Mouse (Mus musculus) mouse trophoblast stem cell (cell line): ENCODE measurements around the gene Il11ra1.
"Not testable (repeated sequence)": the region's sequence is repeated elsewhere in the genome, so short reads cannot be mapped to it uniquely, and the experiment has no call there.

ENCODE experiments used
- in situ Hi-C, 2 experiments: fragments of 300-500 bp; cut with MseI, MboI; formaldehyde crosslinking; loops; 2 replicates in 1 of 2; 3 replicates in 1 of 2; pipeline ENCODE4 v1.15.1; 2025

The Il11ra1 gene

DNA sequence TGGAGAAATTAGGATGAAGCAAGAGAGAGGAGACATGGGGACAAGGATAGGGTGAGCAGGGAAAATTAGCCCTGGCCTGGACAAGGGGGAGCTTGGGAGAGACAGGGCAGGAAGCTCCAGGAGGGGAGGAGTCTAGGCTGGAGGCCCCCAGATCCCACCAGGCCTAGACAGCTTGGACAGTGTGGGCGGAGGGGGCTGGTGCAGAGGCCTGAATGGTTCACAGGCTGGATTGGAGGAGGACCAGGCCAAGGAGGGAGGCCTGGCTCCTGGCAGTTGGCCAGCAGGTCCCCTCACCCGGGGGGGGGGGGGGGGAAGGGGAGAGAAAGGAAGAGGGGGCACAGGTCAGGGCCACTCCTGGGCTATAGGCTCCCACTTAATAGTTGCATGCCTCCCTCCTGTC lies 20.5 kb upstream of the Il11ra1 start:
- in situ Hi-C loops, result no loop called here

DNA sequence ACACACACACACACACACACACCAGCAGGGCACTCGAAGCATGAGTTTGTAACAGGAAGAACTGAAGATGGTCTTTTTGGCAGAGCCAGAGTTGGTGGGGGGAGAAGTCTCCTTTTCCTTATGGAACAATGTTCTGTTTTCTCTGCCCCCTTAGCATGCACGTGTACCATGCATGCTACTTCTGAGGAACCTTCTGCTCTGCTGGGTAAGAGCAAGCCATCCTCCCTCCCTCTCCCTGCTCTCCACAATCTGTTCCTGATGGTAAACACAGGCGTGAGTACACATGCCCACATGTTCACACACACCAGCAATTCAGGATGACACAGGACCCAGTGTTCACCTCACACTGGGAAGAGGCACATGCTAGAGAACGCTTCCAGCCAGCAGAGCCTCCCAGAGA lies 18.6 kb upstream of the Il11ra1 start:
- in situ Hi-C loops, result no loop called here

DNA sequence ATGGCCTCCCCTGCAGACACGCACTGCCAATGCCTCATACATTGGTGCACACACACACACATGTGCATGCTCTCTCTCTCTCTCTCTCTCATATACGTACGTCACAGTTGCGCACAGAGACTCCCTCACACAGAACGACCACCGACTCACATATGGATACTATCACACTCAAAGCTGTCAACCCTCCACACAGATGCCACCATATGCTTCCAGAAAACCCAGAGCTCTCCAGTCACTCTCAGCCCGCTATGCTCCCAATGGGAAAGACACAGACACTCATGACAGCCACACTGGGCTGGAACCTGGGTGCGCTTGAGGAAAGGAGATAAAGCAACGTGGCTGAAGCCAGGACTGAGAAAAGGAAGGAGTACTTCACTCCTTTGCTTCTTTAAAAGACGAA lies 17.8 kb upstream of the Il11ra1 start:
- in situ Hi-C loops, result no loop called here

DNA sequence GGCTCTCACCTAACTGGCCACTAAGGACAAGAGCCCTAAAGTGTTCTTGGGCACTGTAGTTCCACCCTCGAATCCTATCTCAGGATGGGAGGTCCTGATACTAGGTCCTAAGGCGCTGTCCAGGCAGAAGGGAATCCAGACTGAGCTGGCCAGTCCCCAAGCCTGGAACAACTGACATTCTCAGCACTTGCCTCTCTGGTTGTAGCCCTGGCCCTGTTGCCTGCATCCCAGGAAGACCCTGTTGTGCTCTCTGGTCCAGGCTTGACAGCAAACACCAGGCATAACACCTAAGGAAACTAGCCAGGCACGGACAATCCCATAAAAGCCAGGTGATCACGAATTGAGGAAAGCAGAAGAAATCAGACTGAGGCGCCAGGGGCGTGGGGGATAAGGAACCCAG lies 17.0 kb upstream of the Il11ra1 start:
- in situ Hi-C loops, result no loop called here

DNA sequence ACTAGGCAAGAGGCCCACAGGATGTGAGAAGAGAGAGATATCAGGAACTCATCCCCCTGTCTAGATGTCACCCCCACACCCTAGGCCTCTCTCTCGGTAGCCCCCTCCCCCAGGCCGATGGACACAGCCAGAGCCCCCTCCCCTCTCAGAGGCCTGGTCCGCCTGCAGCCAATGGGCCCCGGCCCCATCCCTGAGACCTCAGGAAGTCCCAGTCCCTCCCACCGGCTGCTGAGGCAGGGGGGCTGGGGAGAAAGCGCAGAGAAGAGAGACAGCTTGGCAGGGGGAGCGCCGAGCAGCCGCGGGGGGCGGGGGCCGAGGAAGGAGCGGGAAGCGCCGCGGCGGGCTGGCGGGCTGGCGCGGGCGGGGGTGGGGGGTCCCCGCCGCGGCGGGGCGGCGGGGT lies 16.5 kb upstream of the Il11ra1 start:
- in situ Hi-C loops, result not testable (repeated sequence)

DNA sequence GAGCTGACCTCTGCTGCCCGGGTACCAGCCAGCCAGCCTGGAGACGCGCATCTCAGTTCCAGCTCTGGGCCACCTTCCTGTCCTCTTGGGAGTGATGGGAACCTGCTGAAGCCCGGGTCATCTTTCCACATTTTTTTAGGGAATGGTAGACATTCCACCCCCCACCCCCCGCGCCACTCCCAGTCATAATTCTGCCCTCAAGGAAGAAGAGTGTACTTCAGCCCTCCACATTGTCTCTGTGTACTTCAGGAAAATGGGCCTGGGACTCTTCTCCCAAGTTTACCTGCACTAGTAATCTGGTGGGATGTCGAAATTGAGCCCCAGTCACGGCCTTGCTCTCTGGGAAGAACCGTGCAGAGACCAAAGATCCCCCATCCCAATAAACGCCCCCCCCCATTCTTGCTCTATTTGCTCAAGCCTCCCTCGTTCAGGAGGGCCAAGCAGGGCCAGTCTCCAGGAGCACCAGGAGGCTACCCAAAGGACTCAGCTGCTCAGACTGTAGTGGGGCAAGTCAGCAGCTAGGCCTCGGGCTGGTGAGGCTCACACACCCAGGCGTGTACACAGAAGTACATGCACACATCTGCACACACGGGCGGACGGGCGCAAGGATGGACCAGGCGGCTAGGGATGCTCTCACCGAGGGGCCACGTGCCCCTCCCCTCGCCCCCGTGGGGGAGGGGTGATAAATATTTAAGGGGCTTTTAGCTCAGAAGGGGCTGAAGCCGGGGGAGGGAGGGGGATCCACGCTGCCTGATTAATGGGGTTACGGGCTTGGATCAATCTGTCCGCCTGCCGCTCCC lies 15.5 kb upstream of the Il11ra1 start:
- in situ Hi-C loops, result not testable (repeated sequence)

DNA sequence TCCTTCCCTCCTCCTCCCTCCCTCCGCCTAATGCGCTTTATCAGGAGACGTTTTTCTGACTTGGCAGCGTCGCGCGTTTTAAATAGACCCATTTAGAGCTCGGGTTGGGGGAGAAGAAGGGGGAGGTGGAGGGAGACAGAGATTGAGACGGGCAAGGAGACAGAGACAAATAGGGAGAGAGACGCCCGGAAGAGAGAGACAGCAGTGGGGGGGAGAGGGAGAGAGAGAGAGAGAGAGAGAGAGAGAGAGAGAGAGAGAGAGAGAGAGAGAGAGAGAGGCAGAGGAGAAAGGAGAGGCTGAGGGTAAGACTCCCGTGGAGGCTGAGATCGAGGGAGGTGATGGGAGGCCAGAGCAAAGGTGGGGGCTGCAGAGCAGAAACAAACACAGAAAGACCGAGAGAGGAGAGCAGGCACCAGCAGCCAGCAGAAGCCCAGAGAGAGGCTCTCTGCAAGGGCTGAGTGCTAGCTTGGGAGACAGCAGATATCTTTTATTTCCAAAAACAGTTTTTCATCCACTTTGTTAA lies 14.8 kb upstream of the Il11ra1 start:
- in situ Hi-C loops, result not testable (repeated sequence)

DNA sequence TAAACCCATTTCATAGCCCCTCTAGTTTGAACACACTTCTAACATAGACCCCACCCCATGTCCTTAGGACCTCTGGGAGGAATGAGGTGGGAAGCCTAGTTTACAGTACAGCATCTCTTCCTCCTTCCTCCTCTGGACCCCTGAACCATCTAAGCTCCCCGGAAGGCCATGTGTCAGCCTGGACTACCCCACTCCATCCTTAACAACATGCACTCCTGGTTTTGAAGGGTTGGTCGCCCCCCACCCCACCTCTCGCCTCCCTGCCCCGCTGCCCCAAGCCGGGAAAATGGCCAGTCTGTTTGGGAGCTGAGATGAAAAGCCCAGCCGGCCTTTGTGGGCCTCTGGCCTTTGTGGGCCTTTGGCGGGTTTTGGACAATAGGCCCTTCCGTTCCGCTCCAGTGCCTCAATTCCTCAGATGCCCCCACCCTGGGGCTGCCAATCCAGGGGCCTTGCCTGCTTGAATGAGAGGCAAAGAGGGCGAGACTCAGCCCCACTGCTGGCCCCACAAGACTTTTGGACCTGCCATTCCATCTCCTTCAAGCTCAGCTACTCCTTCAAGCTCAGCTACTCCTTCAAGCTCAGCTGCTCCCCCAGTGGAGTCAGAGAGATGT lies 13.8 kb upstream of the Il11ra1 start:
- in situ Hi-C loops, result not testable (repeated sequence)

DNA sequence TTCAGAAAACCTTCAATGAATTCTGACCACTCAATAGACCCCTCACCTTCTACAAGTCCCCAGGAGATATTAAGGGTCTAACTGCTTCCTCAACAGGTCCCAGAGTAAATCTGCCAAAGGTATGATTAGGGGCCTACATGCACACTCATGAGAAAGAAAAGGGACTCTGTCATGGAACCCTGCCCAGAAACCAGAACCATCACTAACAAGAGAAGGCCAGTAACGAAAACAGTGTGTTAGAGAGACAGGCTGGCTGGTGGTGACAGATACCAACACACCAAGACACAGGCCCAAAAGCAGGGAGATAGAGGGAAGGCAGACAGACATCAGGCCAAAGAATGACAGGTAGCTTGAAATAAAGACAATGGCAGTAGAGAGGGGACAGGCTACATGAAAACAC lies 11.2 kb upstream of the Il11ra1 start:
- in situ Hi-C loops, result not testable (repeated sequence)

DNA sequence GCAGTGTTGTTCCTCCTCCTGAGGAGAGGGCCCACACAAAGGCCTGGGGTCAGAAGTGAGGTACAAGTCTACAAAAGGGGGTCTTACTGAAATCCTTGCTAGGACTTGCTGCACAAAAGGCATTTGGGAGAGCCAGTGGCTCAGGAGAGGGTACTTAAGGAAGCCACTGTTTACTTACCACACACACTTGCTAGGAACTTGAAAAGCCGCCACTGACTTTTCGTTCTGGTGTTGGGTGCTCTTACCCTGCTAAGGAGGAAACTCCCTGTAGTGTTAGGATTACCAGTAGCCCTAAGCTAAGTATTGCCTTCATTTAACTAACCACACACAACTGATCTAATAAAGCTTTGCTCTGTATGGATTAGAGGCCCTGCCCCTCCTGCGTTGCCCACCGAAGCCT lies 9.8 kb upstream of the Il11ra1 start:
- in situ Hi-C loops, result not testable (repeated sequence)

DNA sequence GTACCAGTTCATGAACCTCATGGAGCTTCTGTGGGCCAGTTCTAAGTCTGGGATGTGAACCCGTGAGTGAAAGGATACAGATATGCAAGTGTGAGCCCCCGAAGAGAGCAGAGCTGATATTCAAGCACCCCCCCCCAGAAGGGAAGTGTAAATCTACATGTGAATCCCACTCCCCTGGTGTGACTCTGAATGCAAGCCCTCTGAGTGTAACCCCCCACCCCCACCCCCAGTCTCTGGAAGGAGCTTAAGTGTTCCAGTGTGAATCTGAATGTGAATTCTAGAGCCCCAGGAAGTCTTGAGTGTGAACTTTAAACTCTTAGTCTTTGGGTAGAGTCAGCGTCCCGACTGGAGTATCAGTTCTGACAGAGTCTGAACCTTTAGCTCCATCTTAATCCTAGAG lies 6.3 kb upstream of the Il11ra1 start:
- in situ Hi-C loops, result not testable (repeated sequence)

DNA sequence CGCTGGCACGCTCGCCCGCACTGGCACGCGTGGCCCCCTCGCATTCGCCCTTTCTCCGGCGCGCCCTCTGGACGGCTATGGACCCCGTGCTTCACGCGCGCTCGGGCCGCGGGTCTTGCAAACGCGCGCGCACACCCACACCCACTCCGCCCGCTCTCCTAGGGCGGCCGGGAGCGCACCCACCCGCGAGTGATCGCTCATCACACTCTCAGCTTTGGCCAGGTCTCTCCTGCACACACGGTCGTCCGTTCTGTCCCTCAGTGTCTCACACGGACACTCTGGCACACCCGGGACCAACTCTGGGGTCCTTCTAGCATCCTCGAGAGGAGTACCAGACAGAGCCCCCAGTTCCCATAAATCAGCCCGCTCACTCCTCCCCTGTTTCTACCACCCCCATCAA lies 4.0 kb upstream of the Il11ra1 start:
- in situ Hi-C loops, result not testable (repeated sequence)

DNA sequence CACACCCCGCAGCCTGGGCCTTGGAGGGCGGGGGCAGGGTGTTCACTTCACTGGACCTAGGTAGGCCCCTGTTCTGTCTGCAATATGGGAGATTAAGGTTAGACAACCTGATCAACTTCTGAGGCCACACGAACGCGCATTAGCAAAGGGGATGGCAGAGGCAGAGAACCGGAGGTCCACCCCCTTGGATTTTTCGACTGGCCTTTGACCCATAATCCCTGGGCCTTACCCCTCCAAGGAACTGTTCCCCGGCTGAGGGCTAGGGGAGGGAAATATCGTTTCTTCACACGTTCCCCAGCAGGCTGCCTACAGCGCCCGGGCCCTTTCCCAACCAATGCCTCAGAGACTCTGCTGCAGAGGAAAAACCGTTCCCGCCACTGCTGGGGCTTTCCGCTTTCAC lies 3.3 kb upstream of the Il11ra1 start:
- in situ Hi-C loops, result not testable (repeated sequence)

DNA sequence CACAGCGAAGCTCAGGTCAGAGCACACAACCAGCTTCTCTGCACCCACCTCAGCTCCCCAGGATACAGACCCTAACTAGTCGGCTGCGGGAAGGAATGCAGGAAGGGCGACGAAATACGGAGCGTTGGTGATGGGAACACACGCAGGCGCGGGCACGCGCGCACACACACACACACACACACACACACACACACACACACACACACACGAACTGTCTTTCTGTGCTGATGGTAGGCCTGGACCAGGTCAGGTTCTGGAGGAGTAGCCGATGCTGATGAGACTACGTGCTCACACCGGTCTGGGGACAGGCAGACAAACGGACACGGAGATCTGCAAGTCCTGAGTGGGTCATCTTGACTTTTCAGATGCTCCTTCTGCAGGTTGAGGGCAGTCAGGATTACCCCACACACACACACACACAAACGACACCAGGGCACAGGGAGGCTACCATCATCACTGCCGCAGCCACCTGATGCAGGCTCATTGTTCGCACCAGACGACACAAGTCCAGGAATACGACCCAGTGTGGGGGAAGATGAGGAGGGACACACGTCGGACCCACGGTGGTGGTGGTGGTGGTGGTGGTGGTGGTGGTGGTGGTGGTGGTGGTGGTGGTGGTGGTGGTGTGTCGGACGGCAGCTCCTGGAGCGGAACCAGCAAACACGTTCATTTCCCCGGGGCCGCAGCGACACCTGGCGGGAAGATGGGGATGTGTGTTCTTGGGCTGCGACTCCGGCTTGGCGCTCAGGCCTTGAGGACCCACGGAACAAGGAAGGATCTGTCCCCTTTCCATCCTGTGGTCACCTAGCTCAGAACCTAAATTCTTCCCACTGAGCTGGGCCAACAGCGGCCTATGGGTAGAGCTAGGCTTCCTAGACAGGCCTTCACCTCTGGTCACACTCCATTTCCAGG lies 2.6 kb upstream of the Il11ra1 start, which contains the start of gene Cntfr:
Cntfr (minus strand) TSS at position 160 of the 912 bp plus-strand sequence.
- in situ Hi-C loops, result not testable (repeated sequence)

DNA sequence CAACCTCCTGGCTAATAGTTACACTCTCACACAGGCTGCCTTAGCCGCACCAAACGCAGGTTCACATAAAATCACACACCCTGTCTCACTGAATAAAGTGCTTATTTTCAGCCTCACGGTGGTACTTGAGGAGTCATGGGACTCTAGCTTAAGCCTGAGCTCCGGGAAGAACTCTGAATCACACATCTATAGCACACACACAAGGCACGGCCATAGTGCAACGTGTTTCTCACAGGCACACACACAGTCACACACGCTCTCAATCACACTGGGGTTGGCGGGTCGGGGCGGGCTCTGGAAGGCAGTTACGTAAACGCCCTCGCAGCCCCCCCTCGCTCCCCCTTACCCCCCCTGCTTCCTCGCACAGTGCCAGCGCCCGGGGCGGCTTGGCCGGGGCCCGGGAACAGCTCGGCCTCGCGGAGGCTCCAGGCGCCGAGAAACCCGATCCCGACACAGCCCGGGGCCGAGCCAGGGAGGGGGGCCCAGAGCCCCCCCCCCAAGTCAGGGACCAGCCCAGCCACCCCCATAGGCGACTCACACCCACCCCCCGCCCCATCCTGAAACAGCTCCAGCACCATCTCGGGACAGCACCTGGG lies 1.3 kb upstream of the Il11ra1 start:
- in situ Hi-C loops, result not testable (repeated sequence)

DNA sequence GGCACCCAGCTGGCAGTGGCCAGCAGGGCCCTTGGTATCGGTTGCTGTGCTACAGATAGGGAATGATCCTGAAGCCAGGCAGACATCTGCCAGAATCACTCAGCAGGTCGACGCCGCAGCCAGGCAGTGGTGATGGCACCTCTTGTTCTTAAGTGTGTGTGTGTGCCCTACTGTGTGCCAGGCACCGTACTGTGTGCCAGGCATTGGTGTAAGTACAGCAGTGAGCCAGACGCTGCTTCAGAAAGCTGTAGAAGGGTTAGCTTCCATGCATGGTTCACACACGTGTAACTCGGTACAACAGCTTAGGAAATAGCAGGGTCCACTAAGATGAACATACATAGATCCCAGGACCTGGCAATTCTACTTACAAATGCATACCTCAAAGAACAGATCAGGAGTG lies 435 bp downstream of the Il11ra1 start:
- in situ Hi-C loops, result loop anchor here (10.0 kb wide), 1 partner anchor 145 kb away; no protein-coding TSS in a partner anchor

DNA sequence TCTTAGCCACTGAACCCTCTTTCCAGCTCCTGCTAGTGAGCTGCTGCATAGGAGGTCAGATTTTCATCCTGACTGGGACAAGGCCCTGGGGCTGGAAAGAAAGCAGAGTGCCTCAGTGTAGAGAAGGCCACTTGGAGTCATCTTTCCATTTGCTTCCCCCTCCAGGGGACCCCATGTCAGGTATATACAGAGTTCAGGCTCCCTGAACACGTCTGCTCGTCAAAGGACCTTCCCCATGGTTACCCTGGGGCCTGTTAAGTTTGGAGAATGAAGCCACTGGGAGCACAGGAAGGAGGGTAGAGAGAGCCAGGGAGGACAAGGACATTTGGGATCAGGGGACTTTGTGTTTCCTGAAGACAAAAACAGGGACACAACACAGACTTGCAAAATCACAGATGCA lies 2.4 kb downstream of the Il11ra1 start:
- in situ Hi-C loops, result loop anchor here (10.0 kb wide), 1 partner anchor 147 kb away; no protein-coding TSS in a partner anchor

DNA sequence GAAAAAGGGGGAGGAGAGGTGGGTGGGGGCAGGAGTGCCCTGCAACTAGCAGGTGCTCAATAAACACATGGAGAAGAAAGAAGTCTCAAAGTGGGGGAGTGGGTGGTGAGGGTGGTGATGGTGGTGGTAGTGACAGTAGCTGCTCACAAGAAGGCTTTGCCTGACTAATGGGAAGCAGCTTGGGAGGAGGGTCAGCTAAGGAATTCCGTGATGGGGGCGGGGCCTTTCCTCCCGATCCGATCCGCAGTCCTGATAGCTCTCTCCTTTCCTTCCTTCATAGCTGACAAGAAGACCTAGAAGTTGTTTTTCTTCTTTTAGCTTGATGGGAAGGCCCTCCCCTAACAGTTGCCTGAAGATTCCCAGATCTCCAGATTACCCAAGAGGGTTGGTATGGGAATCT lies 4.9 kb downstream of the Il11ra1 start:
- in situ Hi-C loops, result loop anchor here (5.0 to 10.0 kb wide), 2 partner anchors 47 to 150 kb away; no protein-coding TSS in a partner anchor

DNA sequence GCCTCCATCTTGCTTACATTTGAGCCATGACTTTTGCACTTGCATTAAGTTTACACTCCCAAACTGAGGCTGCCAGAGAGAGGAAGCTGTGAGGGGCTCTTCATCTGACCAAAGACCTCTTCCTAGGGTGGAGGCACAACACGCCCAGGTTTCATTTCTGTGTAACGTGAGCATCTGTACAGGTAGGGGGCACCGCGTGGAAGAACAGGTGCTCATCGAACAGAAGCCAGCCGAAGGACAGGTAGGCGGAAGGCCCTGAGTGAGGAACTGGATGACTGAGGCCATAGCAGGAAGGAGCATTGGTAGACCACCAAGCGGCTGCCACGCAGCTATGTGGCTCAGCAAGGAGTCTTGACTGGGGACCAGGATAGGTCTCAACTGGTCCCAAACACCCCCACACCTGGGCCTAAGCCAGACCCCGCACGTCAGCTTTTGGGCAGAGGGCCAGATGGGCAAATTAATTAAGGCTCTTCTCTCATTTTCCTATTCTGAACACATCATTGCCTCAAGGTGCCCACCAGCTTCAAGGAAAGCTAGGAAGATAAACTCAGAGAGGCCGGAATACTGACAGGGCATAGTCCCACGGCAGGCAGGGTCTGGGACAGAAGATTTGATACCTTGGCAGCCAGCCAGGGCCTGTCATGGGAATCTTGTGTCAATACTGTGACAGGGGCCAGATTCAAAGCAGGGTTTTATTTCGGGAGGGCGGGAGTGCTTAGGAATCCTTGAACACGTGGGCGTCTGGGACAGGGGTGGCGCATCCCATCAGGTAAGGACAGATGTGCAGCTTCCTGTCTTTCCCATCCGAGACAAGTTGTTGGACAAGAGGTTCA lies 6.3 kb downstream of the Il11ra1 start:
- in situ Hi-C loops, result loop anchor here (5.0 to 10.0 kb wide), 2 partner anchors 49 to 151 kb away; no protein-coding TSS in a partner anchor

DNA sequence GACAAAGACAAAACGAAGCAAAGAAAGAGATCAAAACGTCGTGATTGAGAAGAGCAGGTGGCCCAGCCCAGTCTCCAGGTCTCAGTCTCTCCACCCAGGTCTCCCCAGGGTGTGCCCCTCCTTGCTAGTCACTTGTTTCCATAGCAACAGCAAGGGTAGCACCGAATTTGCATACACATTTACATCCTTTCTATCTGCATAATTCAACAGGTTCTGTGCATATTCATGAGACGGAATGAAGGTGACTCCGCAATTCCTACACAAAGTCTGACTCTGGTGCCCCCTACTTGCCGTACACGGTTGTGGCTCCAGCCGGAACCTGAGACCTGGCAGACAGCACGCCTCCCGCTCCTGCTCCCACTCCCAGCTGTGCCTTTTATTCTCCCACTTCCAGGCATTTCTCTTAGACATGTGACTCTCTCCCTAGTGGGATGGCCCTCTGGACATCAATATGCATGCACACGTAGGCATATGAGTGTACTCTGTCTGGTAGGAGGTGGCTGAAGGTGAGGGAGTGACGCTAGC lies 7.3 kb downstream of the Il11ra1 start:
- in situ Hi-C loops, result loop anchor here (5.0 to 10.0 kb wide), 2 partner anchors 50 to 152 kb away; no protein-coding TSS in a partner anchor
